Mouse (Mus musculus): ENCODE data around the gene Ppp2r5d. TPM values are rescaled to one million over a fixed set of nuclear protein-coding genes. Genes with fewer than 3 reads are reported as not detected.
A peak's percentile ranks its signal among the peaks of the same experiment; 100 is the strongest.

Ppp2r5d gene
- 28.6 and 32.7 TPM in 2 replicates for total RNA-seq (2017)

DNA sequence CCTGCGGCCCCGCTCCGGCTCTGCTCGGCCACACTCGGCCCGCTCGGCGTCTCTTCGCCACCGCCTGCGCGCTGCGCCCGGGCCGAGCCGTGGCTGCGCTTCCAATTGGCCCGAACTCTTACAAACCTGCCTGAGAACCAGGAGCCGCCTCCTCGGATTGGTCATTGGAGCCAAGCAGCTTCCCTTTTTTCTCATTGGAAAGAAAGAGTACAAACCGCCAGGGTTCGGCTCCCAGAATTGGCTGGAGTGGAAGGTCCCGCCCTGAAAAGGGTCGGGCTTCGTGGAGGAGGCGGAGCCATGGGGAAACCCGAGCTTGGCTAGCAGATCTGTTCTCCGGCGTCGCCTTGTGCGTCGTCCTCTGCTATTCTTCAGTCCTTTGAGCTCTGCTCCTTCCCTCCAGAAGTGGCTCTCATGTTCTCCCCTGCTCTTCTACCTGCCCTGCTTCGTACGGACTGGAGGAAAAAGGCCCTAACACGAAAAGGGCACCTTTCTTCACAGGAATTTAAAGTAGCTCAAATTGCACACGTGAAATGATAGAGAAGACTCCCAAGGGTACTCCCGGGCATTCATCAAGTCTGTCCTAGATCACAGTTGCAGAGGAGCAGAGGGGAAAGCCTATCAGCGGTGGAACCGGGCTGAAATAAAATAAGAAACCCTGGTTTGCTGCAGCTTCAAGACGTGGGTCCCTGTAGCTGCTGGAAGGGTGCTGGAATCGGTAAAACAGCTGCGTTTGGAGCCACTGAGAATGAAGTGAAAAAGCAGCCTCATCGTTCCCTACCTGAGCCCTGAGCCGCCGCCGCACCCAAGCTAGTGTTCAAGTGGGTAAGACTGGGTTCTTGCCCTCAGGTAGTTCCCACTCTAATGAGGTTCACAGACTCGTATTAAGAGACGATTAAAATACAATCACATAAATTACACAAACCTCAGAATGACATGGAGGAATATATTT is at the start of gene Ppp2r5d:
Gene Ppp2r5d (minus strand): TSS at position 225 of the 949 bp plus-strand sequence.
- ATAC-seq (ENCODE audit: extremely low read depth, insufficient number of reproducible peaks, low FRiP score, poor library complexity, severe bottlenecking): peak; percentile 98

GRCm38 (mm10) chr17:46751794-46752556 is 47.1 kb upstream of the Ppp2r5d start, which contains the start of gene Cnpy3:
Gene Cnpy3, minus strand, starts transcription at chr17:46752214.
- ATAC-seq (ENCODE audit: extremely low read depth, insufficient number of reproducible peaks, low FRiP score, poor library complexity, severe bottlenecking): peak; percentile 87

DNA sequence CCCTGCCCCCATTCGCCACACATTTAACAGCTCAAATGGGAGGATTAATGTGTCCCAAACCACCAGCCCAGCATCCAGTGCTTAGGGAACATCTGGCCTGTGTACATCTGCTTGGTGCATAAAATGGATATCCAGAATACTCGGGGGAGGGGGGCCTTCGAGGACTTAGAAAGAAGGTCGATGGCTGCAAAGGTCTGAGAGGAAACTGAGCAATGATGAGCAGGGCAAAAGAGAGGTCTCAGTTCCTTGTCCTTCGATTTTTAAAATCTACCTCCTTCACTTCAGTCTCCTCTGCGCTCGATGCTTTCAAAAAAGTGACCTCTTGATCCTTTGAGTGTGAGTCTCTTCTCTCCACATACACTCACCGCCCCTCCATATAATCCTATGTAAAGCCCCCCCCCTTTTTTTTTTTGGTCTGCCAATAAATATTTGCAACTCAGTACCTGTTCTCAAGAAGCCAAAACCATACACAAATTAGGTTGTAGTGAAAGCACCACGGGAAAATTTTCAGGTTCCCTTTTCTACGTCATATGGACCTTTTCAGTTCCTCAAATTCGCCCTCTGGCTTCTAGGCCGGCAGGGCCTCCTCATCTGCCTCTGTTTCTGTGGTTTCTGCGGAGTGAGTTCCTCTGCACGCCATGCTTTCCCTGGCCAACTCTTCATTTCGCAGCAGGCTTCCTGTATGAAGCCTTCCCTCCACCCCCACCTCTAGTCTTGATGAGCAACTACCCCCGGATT is 46.3 kb upstream of the Ppp2r5d start:
- ATAC-seq (ENCODE audit: extremely low read depth, insufficient number of reproducible peaks, low FRiP score, poor library complexity, severe bottlenecking): peak; percentile 79

GRCm38 (mm10) chr17:46750580-46750979 is 45.7 kb upstream of the Ppp2r5d start:
- no peak for ATAC-seq (ENCODE audit: extremely low read depth, insufficient number of reproducible peaks, low FRiP score, poor library complexity, severe bottlenecking)

GRCm38 (mm10) chr17:46749282-46749681 is 44.4 kb upstream of the Ppp2r5d start:
- ATAC-seq (ENCODE audit: extremely low read depth, insufficient number of reproducible peaks, low FRiP score, poor library complexity, severe bottlenecking): no peak

- no peak for ATAC-seq (ENCODE audit: extremely low read depth, insufficient number of reproducible peaks, low FRiP score, poor library complexity, severe bottlenecking)
These were observed 42.9 kb upstream of the Ppp2r5d start for GRCm38 (mm10) chr17:46747806-46748205.

- ATAC-seq (ENCODE audit: extremely low read depth, insufficient number of reproducible peaks, low FRiP score, poor library complexity, severe bottlenecking): no peak
These were observed 42.3 kb upstream of the Ppp2r5d start for GRCm38 (mm10) chr17:46747234-46747633.

DNA sequence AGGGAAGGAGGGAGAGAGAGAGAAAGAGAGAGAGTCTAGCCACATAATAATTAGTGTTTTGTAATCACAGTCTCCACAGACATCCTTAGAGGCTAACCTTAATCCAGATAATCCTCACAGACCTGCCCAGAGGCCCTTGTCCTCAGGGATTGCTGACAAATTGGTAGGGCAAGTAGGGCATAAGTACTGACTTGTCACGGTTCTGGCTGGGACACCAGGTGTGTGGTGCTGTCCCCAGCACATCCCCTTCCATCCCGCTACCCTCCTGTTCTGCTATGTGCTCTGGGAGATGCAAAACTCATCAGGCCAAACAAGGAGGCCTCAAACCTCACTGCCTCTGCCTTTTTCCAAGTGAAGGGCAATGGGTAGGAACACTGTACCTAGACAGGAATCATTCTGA is 40.6 kb upstream of the Ppp2r5d start:
- ATAC-seq (ENCODE audit: extremely low read depth, insufficient number of reproducible peaks, low FRiP score, poor library complexity, severe bottlenecking): no peak

GRCm38 (mm10) chr17:46742986-46743385 is 38.1 kb upstream of the Ppp2r5d start:
- no peak for ATAC-seq (ENCODE audit: extremely low read depth, insufficient number of reproducible peaks, low FRiP score, poor library complexity, severe bottlenecking)

- ATAC-seq (ENCODE audit: extremely low read depth, insufficient number of reproducible peaks, low FRiP score, poor library complexity, severe bottlenecking): no peak
These were observed 36.4 kb upstream of the Ppp2r5d start for GRCm38 (mm10) chr17:46741305-46741704.

DNA sequence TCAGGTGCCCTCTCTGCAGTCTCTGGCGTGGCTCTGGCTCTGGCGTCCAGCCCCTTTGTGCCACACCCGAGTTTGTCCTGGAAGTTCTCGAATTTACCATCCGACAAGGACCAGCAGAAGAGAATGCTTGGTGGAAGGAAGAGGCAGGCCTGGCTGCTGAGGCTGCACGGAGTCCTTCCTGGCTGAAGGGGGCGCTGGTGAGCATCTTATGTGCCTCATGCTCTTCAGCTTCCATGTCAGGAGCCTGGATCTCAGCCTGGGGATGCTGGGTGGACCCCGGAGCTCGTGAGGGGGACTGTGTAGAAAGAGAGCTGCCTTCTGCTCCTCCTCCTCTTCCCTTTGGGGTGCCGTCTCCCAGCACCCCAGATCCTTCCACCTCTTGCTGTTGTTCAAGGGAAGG is 31.2 kb upstream of the Ppp2r5d start:
- peak; percentile 61; the same call in 1 of the 2 replicates for ATAC-seq (ENCODE audit: extremely low read depth, insufficient number of reproducible peaks, low FRiP score, poor library complexity, severe bottlenecking)

DNA sequence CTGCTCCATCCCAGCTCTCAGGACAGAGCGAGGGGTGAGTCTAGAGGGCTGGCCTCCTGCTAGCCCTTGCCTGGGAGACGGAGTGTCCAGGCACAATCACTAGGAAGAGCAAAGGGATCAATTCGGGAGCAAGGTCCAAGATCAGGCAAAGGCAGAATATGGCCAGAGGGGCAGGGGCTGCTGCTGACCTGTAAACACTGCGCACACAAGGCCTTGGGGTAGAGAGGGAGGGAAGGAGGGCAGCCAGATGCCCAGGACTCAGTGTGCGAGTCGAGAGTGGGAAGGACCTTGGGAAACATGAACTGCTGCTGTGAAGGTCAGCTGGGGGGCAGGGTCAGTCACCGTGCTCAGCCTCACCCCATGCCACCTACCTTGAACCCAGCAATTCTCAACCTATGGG is 30.4 kb upstream of the Ppp2r5d start:
- no peak for ATAC-seq (ENCODE audit: extremely low read depth, insufficient number of reproducible peaks, low FRiP score, poor library complexity, severe bottlenecking)

DNA sequence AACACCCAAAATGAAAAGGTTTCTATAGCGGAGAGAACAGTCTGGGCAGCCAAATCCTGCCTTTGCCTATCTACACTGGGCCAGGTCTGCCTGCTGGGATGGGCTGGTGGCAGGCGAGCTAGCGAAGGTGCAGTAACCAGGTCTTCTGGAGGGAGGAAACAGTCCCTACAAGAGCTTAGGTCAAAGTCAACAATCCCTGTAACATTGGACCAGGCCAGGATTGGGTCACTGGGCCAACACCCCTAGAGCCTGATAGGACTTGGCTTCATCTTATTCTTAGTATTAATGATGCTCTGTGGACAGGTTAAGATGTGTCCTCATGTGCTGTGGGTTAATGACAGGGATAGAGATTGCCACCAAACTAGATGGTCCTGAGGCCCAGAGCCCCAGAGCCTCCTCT is 29.1 kb upstream of the Ppp2r5d start:
- no peak for ATAC-seq (ENCODE audit: extremely low read depth, insufficient number of reproducible peaks, low FRiP score, poor library complexity, severe bottlenecking)

- ATAC-seq (ENCODE audit: extremely low read depth, insufficient number of reproducible peaks, low FRiP score, poor library complexity, severe bottlenecking): no peak
These were observed 24.0 kb upstream of the Ppp2r5d start, which contains the start of gene Gnmt for GRCm38 (mm10) chr17:46728904-46729318. Gene Gnmt, minus strand, starts transcription at chr17:46729168.

GRCm38 (mm10) chr17:46728496-46728895 is 23.6 kb upstream of the Ppp2r5d start:
- no peak for ATAC-seq (ENCODE audit: extremely low read depth, insufficient number of reproducible peaks, low FRiP score, poor library complexity, severe bottlenecking)

- ATAC-seq (ENCODE audit: extremely low read depth, insufficient number of reproducible peaks, low FRiP score, poor library complexity, severe bottlenecking): no peak
These were observed 23.1 kb upstream of the Ppp2r5d start for GRCm38 (mm10) chr17:46728021-46728420.

- ATAC-seq (ENCODE audit: extremely low read depth, insufficient number of reproducible peaks, low FRiP score, poor library complexity, severe bottlenecking): no peak
These were observed 22.4 kb upstream of the Ppp2r5d start for GRCm38 (mm10) chr17:46727271-46727670.

DNA sequence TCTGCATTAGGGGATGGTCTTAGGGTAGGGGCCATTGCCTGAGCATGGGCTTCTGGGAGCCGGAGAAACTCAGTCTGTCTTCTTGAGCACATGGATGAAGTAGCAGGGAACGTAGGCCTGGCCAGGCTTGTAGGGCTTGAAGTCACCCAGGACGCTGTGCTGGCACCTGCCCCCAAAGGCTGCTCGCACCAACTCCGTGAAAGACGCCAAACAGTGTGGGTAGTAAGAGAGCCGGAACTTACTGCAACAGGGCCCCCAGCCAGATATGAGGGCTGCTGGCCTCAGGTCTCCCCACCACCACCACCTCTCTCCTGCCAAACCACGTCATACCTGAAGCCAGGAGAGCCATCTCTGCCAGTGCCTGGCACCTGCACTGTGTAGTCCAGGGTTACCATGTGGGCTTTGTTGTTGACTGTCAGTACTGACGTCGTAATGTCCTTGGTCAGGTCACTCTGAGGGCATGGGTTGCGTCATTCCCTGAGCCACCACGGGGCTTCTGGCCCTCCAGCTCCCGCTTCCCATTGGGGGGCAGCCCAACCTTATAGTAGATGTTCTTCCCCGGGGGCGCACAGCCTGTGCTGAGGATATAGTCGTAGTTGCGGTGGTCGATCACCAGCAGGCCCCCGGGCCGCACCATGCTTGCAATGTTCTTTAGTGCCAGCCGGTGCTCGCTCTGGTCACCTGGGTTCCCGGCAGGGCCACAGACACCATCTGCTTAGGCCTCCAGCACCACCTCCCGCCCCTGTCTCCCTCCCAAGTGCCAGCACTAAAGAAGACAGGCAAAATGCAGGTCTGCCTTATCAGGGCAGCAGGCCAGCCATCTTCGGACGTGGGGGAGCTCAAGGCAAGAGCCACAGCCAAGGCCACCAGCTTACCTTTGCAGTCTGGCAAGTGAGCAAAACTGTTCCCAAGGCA is 21.1 kb upstream of the Ppp2r5d start:
- no peak for ATAC-seq (ENCODE audit: extremely low read depth, insufficient number of reproducible peaks, low FRiP score, poor library complexity, severe bottlenecking)

Measured in neutrophil, adult 5-6 weeks (primary cell).